Mouse (Mus musculus): ENCODE measurements around the gene Axin2. TPM values are rescaled to one million over a fixed set of nuclear protein-coding genes. Genes with fewer than 3 reads are reported as not detected.
"Not testable (repeated sequence)": the region's sequence is repeated elsewhere in the genome, so short reads cannot be mapped to it uniquely, and the experiment has no call there.

Gene Axin2
- 2.1 and 2.4 TPM in 2 replicates for polyA plus RNA-seq (2016; fragmentation: Nextera tagmentation; extraction: Ambion mirVana)

DNA sequence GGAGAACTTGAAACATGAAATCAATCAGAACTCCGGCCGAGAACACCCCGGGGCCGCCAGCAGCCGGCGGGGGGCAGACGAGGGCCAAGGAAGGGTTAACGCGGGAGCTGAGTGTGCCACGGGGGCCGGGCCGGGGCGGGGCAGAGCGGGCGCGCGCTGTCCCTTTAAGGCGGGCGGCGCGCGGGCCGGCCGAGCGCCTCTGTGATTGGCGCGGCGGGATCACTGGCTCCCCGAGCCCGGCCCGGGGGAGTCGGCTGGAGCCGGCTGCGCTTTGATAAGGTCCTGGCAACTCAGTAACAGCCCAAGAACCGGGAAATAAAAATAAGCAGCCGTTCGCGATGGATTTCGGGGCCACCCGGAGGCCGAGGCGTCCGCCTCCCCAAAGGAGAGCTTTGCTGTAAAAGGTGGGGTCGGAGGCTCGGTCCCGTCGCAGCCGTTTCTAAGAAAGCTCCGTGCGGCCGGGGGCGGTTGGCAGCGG is at the start of gene Axin2:
Gene Axin2, plus strand, starts transcription at position 192 of the 478 bp plus-strand sequence.
- ATAC-seq (ENCODE audit: insufficient number of reproducible peaks, low FRiP score): peak; percentile 93

DNA sequence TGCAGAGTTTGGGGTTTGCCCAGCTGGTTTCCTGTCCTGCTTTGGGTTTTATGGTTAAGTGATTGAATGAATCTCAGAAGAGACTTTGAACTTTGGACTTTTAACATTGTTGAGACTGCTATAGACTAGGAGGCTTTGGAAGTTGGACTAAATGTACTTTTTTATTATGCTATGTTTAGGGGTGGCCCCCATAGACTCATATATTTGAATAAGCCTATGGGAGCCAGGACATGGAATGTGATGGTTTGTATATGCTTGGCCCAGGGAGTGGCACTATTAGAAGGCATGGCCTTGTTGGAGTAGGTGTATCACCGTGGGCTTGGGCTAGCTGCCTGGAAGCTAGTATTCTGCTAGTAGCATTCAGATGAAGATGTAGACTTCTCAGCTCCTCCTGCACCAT is 48.9 kb upstream of the Axin2 start:
- not testable (repeated sequence) for ATAC-seq (ENCODE audit: insufficient number of reproducible peaks, low FRiP score); H3K4me2 ChIP-seq

More for the DNA sequence above, at the start of gene Axin2:
- Histone ChIP-seq H3K36me3 (no peaks in the 10 kb centered on the region), H3K4me3 (peak within 1 kb of the TSS; percentile 87), H3K27ac (ENCODE audit: poor library complexity, severe bottlenecking) (peak within 1 kb of the TSS; percentile 99), H3K4me2 (peak within 1 kb of the TSS; percentile 97), H3K27me3 (replicated peaks) (peaks cover 12% of the 10 kb centered on the region; the same call in 1 of the 2 replicates), H3K4me1 (replicated peaks) (peaks cover 26% of the 10 kb centered on the region), H3K9ac (peak within 1 kb of the TSS; percentile 92), H3K9me3 (replicated peaks) (peaks cover 6% of the 10 kb centered on the region; the same call in 1 of the 2 replicates)
- under 1% methylated on average over 51 of the region's 53 CpGs for WGBS

DNA sequence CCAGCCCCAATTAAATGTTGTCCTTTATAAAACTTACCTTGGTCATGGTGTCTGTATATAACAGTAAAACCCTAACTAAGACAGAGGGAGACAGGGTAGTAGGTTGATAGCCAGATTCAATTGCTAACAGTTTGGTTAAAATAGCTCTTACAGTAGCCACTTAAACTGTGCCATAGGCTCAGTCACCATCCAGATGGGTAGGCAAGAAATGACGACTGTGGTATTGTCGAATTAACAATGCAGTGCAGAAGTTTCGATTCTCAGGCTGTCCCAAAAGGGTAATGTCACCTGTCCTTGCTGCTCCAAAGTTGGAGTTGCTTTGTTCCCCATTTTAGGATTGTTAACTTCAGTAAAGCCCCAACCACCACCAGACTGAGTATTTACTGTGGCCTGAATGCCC is 48.4 kb upstream of the Axin2 start:
- no peak overlapping the region for H3K4me2 ChIP-seq
- H3K36me3 ChIP-seq: no peaks in the 10 kb centered on the region
- H3K9me3 ChIP-seq (replicated peaks): no peaks in the 10 kb centered on the region
- 0 out of 2 replicates have a peak, but pooled peaks cover 7% of the 10 kb centered on the region for H3K27me3 ChIP-seq (replicated peaks)
- H3K4me1 ChIP-seq (replicated peaks): no peaks in the 10 kb centered on the region
- 76% methylated on average over 3 of the region's 3 CpGs for WGBS
- ATAC-seq (ENCODE audit: insufficient number of reproducible peaks, low FRiP score): no peak
- H3K4me3 ChIP-seq: no peak overlapping the region
- no peak overlapping the region for H3K9ac ChIP-seq
- no peak overlapping the region for H3K27ac ChIP-seq (ENCODE audit: poor library complexity, severe bottlenecking)

More for the DNA sequence above, 48.9 kb upstream of the Axin2 start:
- H3K4me3 ChIP-seq; H3K36me3 ChIP-seq; H3K9me3 ChIP-seq (replicated peaks); H3K4me1 ChIP-seq (replicated peaks); H3K9ac ChIP-seq; H3K27me3 ChIP-seq (replicated peaks); H3K27ac ChIP-seq (ENCODE audit: poor library complexity, severe bottlenecking): not testable (repeated sequence)
- WGBS: 89% methylated on average over 1 of the region's 1 CpGs

DNA sequence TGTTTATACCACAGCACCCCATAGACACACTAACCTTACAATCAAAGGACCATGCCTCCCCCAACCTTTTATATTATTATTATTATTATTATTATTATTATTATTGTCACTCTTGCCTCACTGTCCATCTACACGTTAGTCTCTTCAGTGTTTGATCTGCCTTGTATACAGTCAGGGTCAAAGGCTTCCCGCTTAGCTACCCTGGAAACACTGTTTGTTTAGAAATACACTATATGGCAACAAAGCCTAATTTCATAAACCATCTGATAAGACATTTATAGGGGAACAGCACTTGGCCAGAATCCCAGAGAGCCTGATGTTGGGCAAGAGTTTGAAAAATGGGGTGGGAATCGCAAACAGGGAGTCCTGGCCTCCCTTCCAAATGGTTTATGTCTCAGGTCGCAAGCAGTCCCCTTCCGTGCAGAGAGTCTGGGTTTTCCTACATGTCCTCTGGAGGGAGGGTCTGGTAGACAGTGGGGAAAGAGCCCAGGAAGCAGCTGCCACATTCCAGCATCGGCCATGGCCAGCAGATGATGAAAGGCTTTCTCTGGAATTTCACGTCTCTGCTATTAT is 43.4 kb upstream of the Axin2 start:
- Histone ChIP-seq H3K36me3 (no peaks in the 10 kb centered on the region), H3K9me3 (replicated peaks) (no peaks in the 10 kb centered on the region), H3K4me1 (replicated peaks) (no peaks in the 10 kb centered on the region), H3K9ac (no peak overlapping the region), H3K4me2 (no peak overlapping the region), H3K27ac (ENCODE audit: poor library complexity, severe bottlenecking) (no peak overlapping the region), H3K4me3 (no peak overlapping the region), H3K27me3 (replicated peaks) (0 out of 2 replicates have a peak, but pooled peaks cover 7% of the 10 kb centered on the region)
- ATAC-seq (ENCODE audit: insufficient number of reproducible peaks, low FRiP score): no peak
- 71% methylated on average over 7 of the region's 7 CpGs for WGBS

DNA sequence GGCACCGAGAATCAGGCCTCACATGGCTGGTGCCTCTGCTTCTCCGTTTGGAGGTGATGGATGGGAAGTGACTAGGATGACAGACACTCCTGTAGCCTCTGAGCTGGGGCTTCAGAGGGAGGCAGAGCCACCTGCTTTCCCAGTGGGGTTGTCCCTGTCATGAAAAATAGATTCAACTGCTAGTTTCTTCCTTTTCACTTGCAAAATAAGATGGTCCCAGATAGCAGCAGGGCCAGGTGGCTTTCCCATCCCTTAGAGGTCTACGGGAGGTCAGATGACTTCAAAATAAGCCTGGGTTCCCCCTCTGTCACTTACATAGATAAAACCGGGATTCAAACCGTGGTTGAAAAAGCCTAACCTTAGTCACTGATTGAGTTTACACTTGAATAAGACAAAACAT is 42.6 kb upstream of the Axin2 start:
- H3K4me3 ChIP-seq: no peak overlapping the region
- H3K9ac ChIP-seq: no peak overlapping the region
- no peak overlapping the region for H3K27ac ChIP-seq (ENCODE audit: poor library complexity, severe bottlenecking)
- H3K4me1 ChIP-seq (replicated peaks): no peaks in the 10 kb centered on the region
- H3K36me3 ChIP-seq: no peaks in the 10 kb centered on the region
- ATAC-seq (ENCODE audit: insufficient number of reproducible peaks, low FRiP score): no peak
- no peak overlapping the region for H3K4me2 ChIP-seq
- H3K9me3 ChIP-seq (replicated peaks): no peaks in the 10 kb centered on the region
- 71% methylated on average over 5 of the region's 5 CpGs for WGBS
- 0 out of 2 replicates have a peak, but pooled peaks cover 4% of the 10 kb centered on the region for H3K27me3 ChIP-seq (replicated peaks)

DNA sequence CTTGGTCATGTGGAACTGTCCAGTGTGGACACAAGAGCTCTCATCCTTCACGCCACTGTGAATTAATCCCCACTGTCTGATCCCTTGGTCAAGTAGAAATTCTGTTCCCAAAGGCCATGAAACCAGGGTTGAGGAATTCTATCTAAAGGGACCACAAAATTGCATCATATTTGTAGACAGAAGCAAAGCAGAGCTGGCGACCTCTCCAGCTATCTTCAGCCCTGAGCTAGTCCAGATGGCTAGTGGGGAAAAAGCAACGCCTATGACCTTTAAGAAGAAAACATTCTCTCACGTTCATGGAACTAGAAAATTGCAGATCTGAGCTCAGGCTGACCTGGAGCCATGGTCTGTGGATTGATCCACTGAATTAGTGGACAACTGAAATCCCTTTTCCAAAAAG is 39.6 kb upstream of the Axin2 start:
- H3K9me3 ChIP-seq (replicated peaks): no peaks in the 10 kb centered on the region
- 47% methylated on average over 4 of the region's 4 CpGs for WGBS
- no peak overlapping the region for H3K9ac ChIP-seq
- no peak overlapping the region for H3K4me2 ChIP-seq
- H3K27ac ChIP-seq (ENCODE audit: poor library complexity, severe bottlenecking): no peak overlapping the region
- H3K4me1 ChIP-seq (replicated peaks): no peaks in the 10 kb centered on the region
- H3K27me3 ChIP-seq (replicated peaks): no peaks in the 10 kb centered on the region
- no peaks in the 10 kb centered on the region for H3K36me3 ChIP-seq
- H3K4me3 ChIP-seq: no peak overlapping the region
- no peak for ATAC-seq (ENCODE audit: insufficient number of reproducible peaks, low FRiP score)

DNA sequence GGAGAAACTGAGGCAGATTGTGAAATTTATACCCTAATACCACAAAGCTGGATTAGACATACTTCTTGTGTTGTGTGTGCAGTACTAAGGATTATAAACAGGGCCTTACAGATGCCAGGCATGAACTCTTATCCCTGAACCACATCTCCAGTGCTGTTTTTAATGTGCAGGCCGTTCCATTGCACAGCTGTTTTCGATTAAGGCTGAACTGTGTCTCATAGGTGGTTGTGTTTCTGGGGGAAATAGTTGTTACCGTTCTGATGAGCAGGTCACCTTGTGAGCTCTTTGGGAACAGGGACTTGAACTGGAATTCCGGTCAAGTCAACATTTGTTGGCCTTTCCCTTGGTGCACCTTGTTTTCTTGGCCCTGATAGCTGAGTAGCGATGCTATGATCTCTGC is 38.5 kb upstream of the Axin2 start:
- no peak overlapping the region for H3K4me2 ChIP-seq
- no peak for ATAC-seq (ENCODE audit: insufficient number of reproducible peaks, low FRiP score)
- 76% methylated on average over 5 of the region's 5 CpGs for WGBS
- H3K27me3 ChIP-seq (replicated peaks): no peaks in the 10 kb centered on the region
- H3K9ac ChIP-seq: no peak overlapping the region
- H3K36me3 ChIP-seq: no peaks in the 10 kb centered on the region
- H3K4me1 ChIP-seq (replicated peaks): no peaks in the 10 kb centered on the region
- no peak overlapping the region for H3K27ac ChIP-seq (ENCODE audit: poor library complexity, severe bottlenecking)
- no peaks in the 10 kb centered on the region for H3K9me3 ChIP-seq (replicated peaks)
- H3K4me3 ChIP-seq: no peak overlapping the region

DNA sequence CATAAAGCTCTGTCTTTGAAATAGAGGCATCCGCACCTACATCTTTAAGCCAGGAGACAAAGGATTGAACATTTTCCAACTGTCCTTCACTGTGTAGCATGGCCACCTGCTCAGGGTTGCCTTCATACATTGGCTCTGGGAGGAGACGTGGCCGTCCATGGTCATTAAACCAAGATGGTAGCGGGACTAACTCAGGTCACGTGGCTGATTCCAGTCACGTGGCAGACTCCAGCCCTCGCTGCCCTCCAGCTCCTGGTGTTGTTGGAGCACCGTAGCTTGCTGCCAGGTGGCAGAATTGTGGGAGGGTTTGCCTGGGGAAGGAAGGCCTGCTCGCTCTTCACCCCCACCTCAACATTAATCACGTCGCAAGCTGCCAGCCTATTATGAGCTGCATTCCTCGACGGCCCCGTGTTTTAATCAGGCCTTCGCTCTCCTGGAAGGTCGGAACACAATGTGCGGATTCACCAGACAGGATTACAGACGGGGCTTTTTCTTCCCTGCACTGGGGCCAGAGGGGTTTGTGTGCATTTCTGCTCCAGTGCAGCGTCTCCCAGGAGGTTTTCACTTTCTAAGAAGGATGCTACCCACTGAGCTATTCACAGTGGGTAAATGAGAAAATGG is 34.8 kb upstream of the Axin2 start:
- peaks cover 12% of the 10 kb centered on the region for H3K4me1 ChIP-seq (replicated peaks)
- H3K27ac ChIP-seq (ENCODE audit: poor library complexity, severe bottlenecking): no peak overlapping the region
- no peak for ATAC-seq (ENCODE audit: insufficient number of reproducible peaks, low FRiP score)
- no peak overlapping the region for H3K9ac ChIP-seq
- no peak overlapping the region for H3K4me3 ChIP-seq
- WGBS: 70% methylated on average over 19 of the region's 19 CpGs
- H3K9me3 ChIP-seq (replicated peaks): no peaks in the 10 kb centered on the region
- H3K27me3 ChIP-seq (replicated peaks): no peaks in the 10 kb centered on the region
- no peaks in the 10 kb centered on the region for H3K36me3 ChIP-seq
- no peak overlapping the region for H3K4me2 ChIP-seq

DNA sequence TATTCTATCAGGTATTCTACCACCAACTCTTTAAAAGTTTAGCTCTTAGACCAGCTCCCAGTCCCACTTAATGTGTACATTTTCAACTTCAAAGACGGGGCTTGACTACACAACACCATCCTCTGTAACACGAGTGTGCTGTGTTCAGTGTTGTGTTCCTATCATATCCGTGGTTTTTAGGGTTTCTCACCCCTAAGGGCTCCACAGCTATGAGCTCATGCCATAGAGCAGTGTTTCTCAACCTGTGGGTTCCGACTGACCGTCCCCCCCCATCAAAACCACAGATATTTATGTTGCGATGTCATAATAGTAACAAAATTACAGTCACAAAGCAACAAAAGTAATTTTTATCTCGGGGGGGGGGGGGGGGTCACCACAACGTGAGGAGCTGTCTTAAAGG is 34.1 kb upstream of the Axin2 start:
- ATAC-seq (ENCODE audit: insufficient number of reproducible peaks, low FRiP score): no peak
- Histone ChIP-seq H3K27me3 (replicated peaks) (no peaks in the 10 kb centered on the region), H3K4me2 (no peak overlapping the region), H3K9ac (no peak overlapping the region), H3K4me1 (replicated peaks) (peaks cover 18% of the 10 kb centered on the region), H3K27ac (ENCODE audit: poor library complexity, severe bottlenecking) (no peak overlapping the region), H3K4me3 (no peak overlapping the region), H3K36me3 (no peaks in the 10 kb centered on the region), H3K9me3 (replicated peaks) (no peaks in the 10 kb centered on the region)
- 80% methylated on average over 8 of the region's 8 CpGs for WGBS

DNA sequence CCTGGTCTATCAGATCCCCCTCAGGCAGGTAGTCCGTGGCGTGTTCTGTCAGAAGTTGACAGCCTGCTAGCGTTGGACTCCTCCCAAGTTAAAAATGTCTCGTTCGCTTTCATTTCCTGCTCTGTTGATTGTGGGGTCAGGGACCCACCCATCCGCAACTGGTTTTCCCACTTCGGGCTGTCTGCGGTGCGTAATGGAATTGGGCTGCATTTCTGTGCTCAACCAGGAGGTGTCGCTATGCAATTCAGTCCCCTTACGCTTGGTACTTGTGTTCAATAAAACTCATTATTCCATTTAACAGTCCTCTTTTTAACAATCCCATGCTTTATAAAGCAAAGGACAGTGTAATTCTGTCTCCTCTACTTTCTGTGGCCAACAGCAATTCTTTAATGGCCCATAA is 31.0 kb upstream of the Axin2 start:
- H3K36me3 ChIP-seq: no peaks in the 10 kb centered on the region
- 37% methylated on average over 11 of the region's 11 CpGs for WGBS
- no peak overlapping the region for H3K4me3 ChIP-seq
- H3K27me3 ChIP-seq (replicated peaks): peaks cover 16% of the 10 kb centered on the region
- H3K4me1 ChIP-seq (replicated peaks): peaks cover 27% of the 10 kb centered on the region
- H3K27ac ChIP-seq (ENCODE audit: poor library complexity, severe bottlenecking): no peak overlapping the region
- H3K9ac ChIP-seq: no peak overlapping the region
- ATAC-seq (ENCODE audit: insufficient number of reproducible peaks, low FRiP score): no peak
- no peaks in the 10 kb centered on the region for H3K9me3 ChIP-seq (replicated peaks)
- peak overlapping the region; percentile 13; the same call in 1 of the 2 replicates for H3K4me2 ChIP-seq

DNA sequence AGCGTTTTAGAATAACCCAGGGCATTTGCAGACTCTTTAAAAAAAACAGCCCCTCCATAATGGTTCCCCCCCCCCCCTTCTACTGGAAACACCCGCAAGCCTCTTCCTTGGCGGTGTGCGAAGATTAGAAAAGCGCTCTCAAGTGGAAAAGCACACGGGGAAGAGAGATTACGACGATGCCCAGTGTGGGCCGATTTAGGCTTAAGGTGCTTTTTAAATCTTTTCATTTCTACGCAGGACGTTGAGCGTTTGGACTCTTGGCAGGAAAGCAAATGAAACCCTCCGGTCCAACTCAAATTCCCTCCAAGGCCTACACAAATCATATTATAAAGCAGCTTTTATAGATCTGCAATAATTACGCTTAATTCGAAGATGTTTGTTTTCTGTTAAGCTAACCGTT is 29.6 kb upstream of the Axin2 start:
- peak overlapping the region; percentile 64; the same call in 1 of the 2 replicates for H3K27ac ChIP-seq (ENCODE audit: poor library complexity, severe bottlenecking)

More for the DNA sequence above, 29.6 kb upstream of the Axin2 start:
- Histone ChIP-seq H3K4me3 (peak overlapping the region; percentile 47), H3K4me2 (peak overlapping the region; percentile 85), H3K4me1 (replicated peaks) (peaks cover 27% of the 10 kb centered on the region), H3K36me3 (no peaks in the 10 kb centered on the region), H3K9ac (0 out of 2 replicates have a peak overlapping the region, but pooled peaks have one; percentile 7), H3K27me3 (replicated peaks) (peaks cover 26% of the 10 kb centered on the region), H3K9me3 (replicated peaks) (no peaks in the 10 kb centered on the region)
- no peak for ATAC-seq (ENCODE audit: insufficient number of reproducible peaks, low FRiP score)
- 20% methylated on average over 16 of the region's 16 CpGs for WGBS

Measured in heart, embryonic 12.5 days (tissue).